Mouse (Mus musculus) ES-E14 (cell line): ENCODE measurements around the gene Srsf3. TPM values are rescaled to one million over a fixed set of nuclear protein-coding genes. Genes with fewer than 3 reads are reported as not detected.

ENCODE experiments used
- DNase-seq: peaks from one replicate; pipeline ENCODE4 v3.0.0-alpha.2; 2013; ENCODE audit warnings: low read depth, low spot score
- H3K27ac ChIP-seq: 2 replicates; pipeline ENCODE4 v1.5.1; 2012; ENCODE audit warnings: low read depth, mild to moderate bottlenecking, low read length, moderate library complexity, mixed read lengths; ENCODE audit not compliant: poor library complexity, insufficient read depth, severe bottlenecking
- H3K36me3 ChIP-seq: 2 replicates; pipeline ENCODE4 v1.6.1; 2012; ENCODE audit warnings: mild to moderate bottlenecking, low read length, moderate library complexity, mixed read lengths; ENCODE audit not compliant: control insufficient read depth, poor library complexity, insufficient read depth, severe bottlenecking
- H3K4me1 ChIP-seq, 2 experiments: fragments of 150-350 bp in 1 of 2; sonication (generic) in 1 of 2; 2 replicates each; pipeline ENCODE4 v1.6.1; 2012; ENCODE audit warnings: low read length in 2 of 2, mild to moderate bottlenecking in 1 of 2, mixed read lengths in 1 of 2; ENCODE audit not compliant: control insufficient read depth in 2 of 2, insufficient read depth in 2 of 2, poor library complexity in 1 of 2
- H3K4me3 ChIP-seq, 2 experiments: fragments of 150-350 bp in 1 of 2; sonication (generic) in 1 of 2; 2 replicates each; pipeline ENCODE4 v1.5.1; 2012; ENCODE audit warnings: low read length in 2 of 2, low read depth in 1 of 2, mild to moderate bottlenecking in 1 of 2, mixed read lengths in 1 of 2; ENCODE audit not compliant: insufficient read depth in 1 of 2, poor library complexity in 1 of 2, severe bottlenecking in 1 of 2
- H3K9ac ChIP-seq: 2 replicates; pipeline ENCODE4 v1.6.1; 2012; ENCODE audit warnings: low read depth, mild to moderate bottlenecking, low read length, mixed read lengths; ENCODE audit not compliant: poor library complexity, insufficient read depth, severe bottlenecking
- H3K9me3 ChIP-seq: fragments of 150-350 bp; sonication (generic); 2 replicates; pipeline ENCODE4 v1.6.1; 2012; ENCODE audit warnings: low read depth, mild to moderate bottlenecking, low read length; ENCODE audit not compliant: control insufficient read depth, insufficient read depth
- CHD2 ChIP-seq: IDR thresholded peaks from 2 replicates; pipeline ENCODE4 v1.6.1; 2014; ENCODE audit warnings: mild to moderate bottlenecking, low read depth, low read length, inconsistent platforms
- HCFC1 ChIP-seq: IDR thresholded peaks from 2 replicates; pipeline ENCODE4 v1.6.1; 2012; ENCODE audit warnings: low read length, inconsistent platforms, borderline replicate concordance; ENCODE audit not compliant: insufficient read depth
- MAFK ChIP-seq: IDR thresholded peaks from 2 replicates; pipeline ENCODE4 v1.6.1; 2014; ENCODE audit warnings: mild to moderate bottlenecking, low read depth, low read length, inconsistent platforms; ENCODE audit not compliant: insufficient read depth
- ZC3H11A ChIP-seq: IDR thresholded peaks from 2 replicates; pipeline ENCODE4 v1.6.1; 2012; ENCODE audit warnings: low read depth, mild to moderate bottlenecking, inconsistent platforms, low read length, borderline replicate concordance
- ZNF384 ChIP-seq: IDR thresholded peaks from 2 replicates; pipeline ENCODE4 v1.6.1; 2012; ENCODE audit warnings: low read depth, low read length, inconsistent platforms
- in situ Hi-C, 2 experiments: fragments of 600-800 bp; cut with MboI; formaldehyde crosslinking; loops; one replicate each; pipeline ENCODE4 v1.15.1; 2025; ENCODE audit warnings: low sequenced_read_pairs in 2 of 2, inconsistent platforms in 1 of 2; ENCODE audit not compliant: unreplicated experiment in 2 of 2
- total RNA-seq: library from RNA; depleted of rRNA; stranded (reverse); fragments of 300-350 nt; gene quantifications from 2 replicates; pipeline ENCODE4 v1.2.3, GENCODE M21; 2012

The Srsf3 gene
- total RNA-seq, 1 experiment = 317 TPM

- Histone ChIP-seq H3K27ac (peak overlapping the region; percentile 93), H3K9ac (peak overlapping the region; percentile 88), H3K4me1 (peaks cover 15 to 22% of the 10 kb centered on the region in 2 experiments), H3K36me3 (no peaks in the 10 kb centered on the region), H3K4me3 (peak overlapping the region; percentile 68 to 76), H3K9me3 (no peaks in the 10 kb centered on the region)
- TF ChIP-seq MAFK = no peak
- TF ChIP-seq ZNF384 = 0 out of 2 replicates have a peak, but pooled peaks have one; percentile 31
- DNase-seq = no peak
- in situ Hi-C loops = no loop called here
These were observed 45.5 kb downstream of the Srsf3 start for GRCm38 (mm10) chr17:29077786-29078509.

GRCm38 (mm10) chr17:29078519-29079383, 46.3 kb downstream of the Srsf3 start:
- Histone ChIP-seq H3K9ac (peak overlapping the region; percentile 88), H3K27ac (peak overlapping the region; percentile 93), H3K4me3 (peak overlapping the region; percentile 68 to 76), H3K36me3 (no peaks in the 10 kb centered on the region), H3K4me1 (peaks cover 9 to 18% of the 10 kb centered on the region in 2 experiments), H3K9me3 (no peaks in the 10 kb centered on the region)
- in situ Hi-C loops = no loop called here
- TF ChIP-seq MAFK (no peak), ZNF384 (0 out of 2 replicates have a peak, but pooled peaks have one; percentile 8), HCFC1 (peak; percentile 50; the same call in 1 of the 2 replicates), CHD2 (no peak), ZC3H11A (no peak)
- DNase-seq = no peak

- Histone ChIP-seq H3K27ac (peak overlapping the region; percentile 87), H3K9me3 (no peaks in the 10 kb centered on the region), H3K9ac (peak overlapping the region; percentile 65), H3K36me3 (no peaks in the 10 kb centered on the region), H3K4me3 (peak overlapping the region; percentile 3 to 15; a peak in 2 of 4 replicates), H3K4me1 (peaks cover 6 to 23% of the 10 kb centered on the region in 2 experiments)
- TF ChIP-seq CHD2 (0 out of 2 replicates have a peak, but pooled peaks have one; percentile 49), ZC3H11A (no peak), ZNF384 (no peak)
- DNase-seq = peak; percentile 96
- in situ Hi-C loops = no loop called here
These were observed 48.6 kb downstream of the Srsf3 start for GRCm38 (mm10) chr17:29080758-29081617.

GRCm38 (mm10) chr17:29081618-29082381, 49.4 kb downstream of the Srsf3 start:
- no peak for DNase-seq
- Histone ChIP-seq H3K4me3 (peak overlapping the region; percentile 3 to 15; a peak in 2 of 4 replicates), H3K9me3 (no peaks in the 10 kb centered on the region), H3K36me3 (no peaks in the 10 kb centered on the region), H3K27ac (peak overlapping the region; percentile 87), H3K9ac (peak overlapping the region; percentile 65), H3K4me1 (peaks cover 6 to 20% of the 10 kb centered on the region in 2 experiments)
- no peak for TF ChIP-seq CHD2
- TF ChIP-seq HCFC1 = no peak
- peak; percentile 92 for TF ChIP-seq MAFK
- peak; percentile 79 for TF ChIP-seq ZNF384
- no peak for TF ChIP-seq ZC3H11A
- in situ Hi-C loops = no loop called here
